Mouse (Mus musculus) heart, adult 8-10 months (tissue): ENCODE results near the gene Sgpp2. TPM values are rescaled to one million over a fixed set of nuclear protein-coding genes. Genes with fewer than 3 reads are reported as not detected.

Experiments used
- DNase-seq: peaks from one replicate; pipeline ENCODE4 v3.0.0; 2022; ENCODE audit warnings: low spot score
- total RNA-seq, 4 experiments: library from RNA; stranded (reverse); gene quantifications; 2 replicates each; pipeline ENCODE4 v1.2.4; 2022

Sgpp2 gene
- total RNA-seq, 4 experiments from 2014 or later = 0.06 TPM; not detected in 1

DNA sequence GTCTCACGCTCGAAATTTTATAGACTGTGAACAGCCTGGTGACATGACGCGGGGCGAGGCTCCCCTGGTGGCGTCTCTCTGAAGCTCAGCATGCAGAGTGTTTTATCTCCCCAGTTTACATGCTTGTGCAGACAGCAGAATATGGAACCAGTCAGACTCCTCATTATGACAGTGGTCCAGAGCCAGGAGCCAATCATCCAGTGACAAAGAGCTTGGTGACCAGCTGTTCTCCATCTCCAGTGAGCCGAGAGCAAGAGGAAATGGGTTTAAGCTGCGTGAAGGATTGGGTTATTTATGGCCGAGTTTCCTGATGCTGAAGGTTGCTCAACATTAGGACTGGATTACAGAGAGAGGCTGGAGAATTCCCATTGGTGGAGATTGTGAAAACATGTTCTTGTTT, 28.1 kb downstream of the Sgpp2 start:
- peak; percentile 27 for DNase-seq

DNA sequence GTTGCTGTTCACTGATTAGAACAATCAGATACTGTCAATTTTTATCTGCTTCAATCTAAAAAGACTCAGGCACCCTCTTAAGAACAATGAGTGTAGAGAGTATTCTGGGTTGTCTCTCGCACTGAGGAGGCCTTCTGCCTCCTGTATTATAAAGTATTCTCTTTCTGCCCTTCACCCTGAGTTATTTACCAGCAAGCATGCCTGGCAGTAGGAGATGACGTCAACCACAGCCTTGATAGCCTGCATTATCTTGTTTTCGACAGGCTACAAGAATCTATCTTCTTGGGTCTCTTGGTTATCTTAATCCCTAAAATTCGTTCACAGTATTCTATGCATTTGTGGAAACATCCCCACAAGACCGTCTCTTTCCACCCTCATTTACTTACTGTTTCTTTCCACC, 29.8 kb downstream of the Sgpp2 start:
- DNase-seq = no peak

DNA sequence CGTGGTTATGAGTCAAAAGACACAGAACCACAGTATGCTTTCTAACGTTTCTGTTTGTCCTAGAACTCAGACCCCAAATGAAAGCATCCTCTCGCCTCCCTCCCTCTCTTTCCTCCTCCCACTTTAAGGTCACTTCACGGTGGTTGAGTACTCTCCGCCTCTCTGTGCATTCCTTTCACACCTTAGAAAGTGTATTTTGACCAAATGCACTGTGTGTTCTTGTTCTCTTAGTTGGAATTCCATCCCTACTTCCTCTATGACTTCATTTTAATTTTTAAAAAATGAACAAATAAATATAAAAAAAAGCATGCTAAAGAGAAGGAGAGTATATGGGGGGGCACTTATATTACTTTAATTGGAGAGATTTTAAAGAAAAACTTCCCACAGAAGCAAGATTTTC, 30.4 kb downstream of the Sgpp2 start:
- DNase-seq = no peak

DNA sequence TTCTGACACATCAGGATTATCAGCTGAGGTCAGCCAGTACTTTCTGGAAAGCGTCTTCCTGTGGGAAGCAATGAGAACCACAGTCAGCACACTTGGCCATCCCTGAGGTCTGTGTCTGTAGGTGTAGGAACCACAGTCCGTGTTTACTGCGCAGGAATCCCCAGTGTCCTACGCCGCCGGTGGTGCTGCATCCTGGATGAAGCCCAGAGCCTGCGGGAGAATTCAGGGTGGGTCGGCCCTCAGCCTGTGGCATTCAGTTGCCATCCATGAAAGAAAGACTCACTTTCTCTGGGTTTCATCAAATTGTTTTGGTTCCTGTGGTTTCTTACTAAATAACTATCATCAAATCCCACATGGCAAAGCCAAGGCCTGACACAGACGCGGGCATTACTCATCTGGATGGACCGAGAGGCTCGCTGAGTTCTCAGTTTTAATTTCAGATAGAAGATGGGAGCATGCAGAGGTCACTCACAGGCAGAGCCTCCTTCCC, 37.2 kb downstream of the Sgpp2 start:
- DNase-seq = no peak

DNA sequence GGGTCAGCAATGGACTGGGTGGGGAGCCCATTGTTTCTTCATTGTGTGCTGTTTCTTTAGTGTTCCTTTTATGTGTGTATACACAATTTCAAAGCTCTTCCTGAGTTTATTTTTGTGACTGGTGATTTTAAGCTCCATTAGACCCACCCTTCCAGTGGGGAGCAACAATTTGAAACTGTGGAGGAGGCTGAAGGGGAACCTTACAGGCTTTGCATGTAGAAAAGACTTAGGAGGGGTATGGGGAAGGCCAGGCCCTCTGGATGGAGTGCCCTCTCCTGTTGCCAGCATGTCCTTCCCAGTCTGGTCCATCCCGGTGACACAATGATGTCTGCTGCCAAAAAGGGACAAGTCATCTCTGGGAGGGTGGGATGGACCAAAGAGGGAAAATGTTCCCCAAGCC, 39.1 kb downstream of the Sgpp2 start:
- no peak for DNase-seq

DNA sequence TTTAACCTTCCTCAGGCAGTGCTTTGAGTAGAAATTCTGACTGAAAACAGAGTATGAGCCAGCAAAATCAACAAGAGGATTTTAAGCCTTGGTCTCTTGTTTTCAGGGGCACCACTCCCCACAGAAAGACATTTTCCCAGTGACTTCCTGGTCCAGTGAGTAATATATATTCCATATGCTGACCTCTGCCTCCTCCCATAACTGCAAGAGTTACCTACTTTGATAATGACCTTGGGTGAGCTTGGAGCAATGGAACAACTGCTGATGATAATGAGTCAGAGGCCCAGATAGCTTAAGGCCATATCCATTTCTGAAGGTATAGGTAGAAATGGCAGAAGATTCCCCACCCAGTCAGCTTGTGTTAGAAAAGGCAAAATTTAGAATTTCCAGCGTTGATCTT, 43.1 kb downstream of the Sgpp2 start:
- no peak for DNase-seq

GRCm38 (mm10) chr1:78355123-78355522, 45.0 kb downstream of the Sgpp2 start:
- no peak for DNase-seq

GRCm38 (mm10) chr1:78357415-78357814, 47.3 kb downstream of the Sgpp2 start:
- no peak for DNase-seq

DNA sequence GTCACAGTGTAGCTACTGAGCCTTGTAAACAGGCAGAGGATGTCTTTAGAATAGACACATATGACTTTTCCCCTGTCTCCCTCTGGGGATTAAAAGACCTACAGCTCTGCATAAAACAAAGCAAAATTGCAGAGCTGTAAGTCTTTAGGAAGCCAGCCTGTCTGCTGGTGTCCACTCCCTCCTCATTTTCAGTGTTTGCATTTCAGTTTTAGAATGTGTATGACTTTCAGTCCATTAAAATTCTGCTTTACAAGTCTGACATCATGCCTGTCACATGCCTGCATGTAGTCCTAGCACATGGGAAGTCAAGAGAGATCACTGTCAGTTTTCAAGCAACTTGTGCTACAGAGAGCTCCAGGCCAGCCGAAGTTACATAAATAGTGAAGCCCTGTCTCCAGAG, 47.7 kb downstream of the Sgpp2 start:
- DNase-seq = no peak

- DNase-seq = no peak
These were observed 54.1 kb downstream of the Sgpp2 start for GRCm38 (mm10) chr1:78363965-78364889.

DNA sequence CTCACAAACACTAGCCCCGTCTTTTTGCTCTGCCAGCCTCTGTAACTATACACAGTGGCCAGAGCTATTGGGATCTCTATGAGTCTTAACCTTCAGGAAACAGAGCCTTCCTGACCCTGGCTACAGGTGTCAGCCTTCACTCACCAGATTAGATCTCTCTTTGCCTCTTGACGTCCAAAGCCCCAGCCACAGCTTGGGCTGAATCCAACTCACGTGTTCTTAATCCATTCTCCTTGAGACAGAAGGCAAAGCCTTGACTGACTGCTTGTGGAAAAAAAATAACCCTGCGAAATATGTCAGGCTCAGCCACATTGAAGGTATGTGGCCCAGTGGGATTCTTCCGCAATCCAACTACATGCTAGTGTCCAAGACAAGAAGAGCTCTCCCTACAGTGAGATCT, 57.7 kb downstream of the Sgpp2 start:
- DNase-seq = no peak

- no peak for DNase-seq
These were observed 60.0 kb downstream of the Sgpp2 start for GRCm38 (mm10) chr1:78370121-78370520.

- peak; percentile 21 for DNase-seq
These were observed 61.6 kb downstream of the Sgpp2 start for GRCm38 (mm10) chr1:78371569-78372236.

- no peak for DNase-seq
These were observed 62.2 kb downstream of the Sgpp2 start for GRCm38 (mm10) chr1:78372316-78372715.

DNA sequence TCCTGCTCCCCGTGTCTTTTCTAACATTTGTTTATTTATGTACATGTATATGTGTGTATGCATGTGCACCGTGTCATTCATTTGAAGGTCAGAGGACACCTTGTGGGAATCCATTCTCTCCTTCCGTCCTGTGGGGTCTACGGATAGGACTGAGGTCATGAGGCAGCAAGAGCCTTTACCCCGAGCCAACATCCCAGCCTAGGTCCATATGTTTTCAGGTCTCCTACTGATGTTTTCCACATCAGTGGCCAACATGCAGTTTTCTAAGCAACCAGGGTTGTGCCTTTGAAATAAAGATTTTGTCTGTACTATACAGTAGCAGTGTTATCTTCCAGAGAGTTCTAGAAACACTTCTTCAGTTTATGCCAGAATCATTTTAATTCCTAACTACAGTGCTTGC, 63.7 kb downstream of the Sgpp2 start:
- DNase-seq = no peak

DNA sequence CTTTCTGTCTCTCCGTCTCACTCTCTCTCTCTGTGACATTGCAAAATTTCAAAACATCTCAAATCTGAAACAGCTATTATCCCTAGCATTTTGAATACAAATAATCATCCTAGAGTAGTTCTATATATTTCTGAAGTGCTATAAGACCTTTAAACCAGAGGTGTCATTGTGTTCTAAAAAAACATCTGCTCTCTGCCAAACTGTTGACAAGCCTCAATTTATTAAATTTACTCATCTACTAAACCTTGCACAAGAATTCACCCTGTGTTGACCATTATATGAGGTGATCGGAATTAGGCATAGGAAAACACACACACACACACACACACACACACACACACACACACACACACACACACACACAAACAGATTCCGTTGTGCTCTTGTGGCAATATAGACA, 64.9 kb downstream of the Sgpp2 start:
- no peak for DNase-seq

- no peak for DNase-seq
These were observed 70.8 kb downstream of the Sgpp2 start for GRCm38 (mm10) chr1:78380950-78381349.

- DNase-seq = no peak
These were observed 77.7 kb downstream of the Sgpp2 start for GRCm38 (mm10) chr1:78387854-78388253.

GRCm38 (mm10) chr1:78388848-78389247, 78.7 kb downstream of the Sgpp2 start:
- no peak for DNase-seq

- no peak for DNase-seq
These were observed 85.1 kb downstream of the Sgpp2 start for GRCm38 (mm10) chr1:78395191-78395735.

DNA sequence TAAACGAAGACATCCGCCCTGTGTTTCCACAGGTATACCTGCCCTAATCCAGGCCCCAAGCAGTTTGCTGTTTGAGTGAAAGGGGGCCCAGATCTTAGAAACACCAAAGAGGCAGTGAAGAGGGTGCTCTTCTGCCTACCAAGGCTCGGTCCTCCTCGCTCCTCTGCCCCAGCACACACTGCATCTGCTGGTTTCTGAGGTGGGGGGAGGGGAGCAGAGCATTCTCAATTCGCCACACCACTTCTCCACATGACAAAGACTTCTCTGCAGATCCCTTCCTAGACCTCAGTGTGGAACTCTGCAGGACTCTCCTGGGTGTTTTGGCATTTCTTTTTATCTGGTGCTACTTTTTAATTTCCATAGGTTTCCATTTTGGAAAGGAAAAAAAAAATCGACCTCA, 85.6 kb downstream of the Sgpp2 start:
- no peak for DNase-seq

- no peak for DNase-seq
These were observed 86.3 kb downstream of the Sgpp2 start for GRCm38 (mm10) chr1:78396320-78396913.
